Mouse (Mus musculus) ES-E14 (cell line): ENCODE data around the gene Susd1.

Experiments
- CHD2 ChIP-seq: IDR thresholded peaks from 2 replicates; pipeline ENCODE4 v1.6.1; 2014; ENCODE audit warnings: mild to moderate bottlenecking, low read depth, low read length, inconsistent platforms
- HCFC1 ChIP-seq: IDR thresholded peaks from 2 replicates; pipeline ENCODE4 v1.6.1; 2012; ENCODE audit warnings: low read length, inconsistent platforms, borderline replicate concordance; ENCODE audit not compliant: insufficient read depth
- MAFK ChIP-seq: IDR thresholded peaks from 2 replicates; pipeline ENCODE4 v1.6.1; 2014; ENCODE audit warnings: mild to moderate bottlenecking, low read depth, low read length, inconsistent platforms; ENCODE audit not compliant: insufficient read depth
- ZC3H11A ChIP-seq: IDR thresholded peaks from 2 replicates; pipeline ENCODE4 v1.6.1; 2012; ENCODE audit warnings: low read depth, mild to moderate bottlenecking, inconsistent platforms, low read length, borderline replicate concordance
- ZNF384 ChIP-seq: IDR thresholded peaks from 2 replicates; pipeline ENCODE4 v1.6.1; 2012; ENCODE audit warnings: low read depth, low read length, inconsistent platforms

DNA sequence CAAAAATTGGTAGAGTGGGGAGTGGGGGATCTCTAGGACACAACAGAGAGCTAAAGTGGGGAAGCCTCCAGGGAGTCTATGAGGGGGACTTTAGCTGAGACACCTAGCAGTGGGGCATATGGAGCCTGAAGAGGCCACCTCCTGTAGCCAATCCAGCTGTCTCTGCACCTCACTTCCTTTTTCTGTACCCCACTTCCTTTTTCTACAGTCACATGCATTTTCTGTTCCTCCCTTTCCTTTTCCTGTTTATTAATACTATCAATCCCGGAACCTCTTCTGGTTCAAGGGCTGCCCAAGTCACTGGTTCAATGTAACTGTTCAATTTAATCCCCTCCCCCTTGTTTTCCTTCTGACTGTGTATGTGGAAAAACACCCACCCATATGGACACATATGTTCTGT, 2.8 kb upstream of the Susd1 start:
- TF ChIP-seq MAFK (no peak), ZNF384 (no peak), ZC3H11A (no peak), HCFC1 (no peak), CHD2 (no peak)
